Mouse (Mus musculus): ENCODE measurements around the gene Tex47. TPM values are rescaled to one million over a fixed set of nuclear protein-coding genes. Genes with fewer than 3 reads are reported as not detected.

Gene Tex47
- polyA plus RNA-seq (2017; shearing (Covaris generic)) = not detected

GRCm38 (mm10) chr5:7303819-7304218, at the start of gene Tex47:
Gene Tex47, plus strand, starts transcription at chr5:7304119.

GRCm38 (mm10) chr5:7344145-7345010, 40.5 kb downstream of the Tex47 start, which contains the start of gene Zfp804b:
Gene Zfp804b, minus strand, starts transcription at chr5:7344756.

Other genes starting within 250 kb of the Tex47 start
- not detected for gene Zfp804b, start 40.6 kb downstream of the Tex47 start, polyA plus RNA-seq (2017; shearing (Covaris generic))